Mouse (Mus musculus): ENCODE measurements at regions not wholly inside any gene's neighbourhood (a gene's known extent, or its start where the extent isn't known, plus 50 kb on each side); places are given as distances from the start of the nearest gene placed in this dataset.
"Not testable (repeated sequence)": the region's sequence is repeated elsewhere in the genome, so short reads cannot be mapped to it uniquely, and the experiment has no call there.

GRCm38 (mm10) chr12:115109742-115110141 lies 937.8 kb upstream of the Zfp386 start:
- no peaks in the 10 kb centered on the region for H3K27me3 ChIP-seq (ENCODE audit: insufficient read depth, low read length)
- H3K4me3 ChIP-seq (ENCODE audit: low read depth, low read length): no peak overlapping the region
- TF ChIP-seq TAL1 (conservative IDR thresholded peaks at IDR 0.05; ENCODE audit: low read depth, low read length): no peak
- TF ChIP-seq POLR2AphosphoS5 (IDR thresholded peaks at IDR 0.05; ENCODE audit: insufficient replicate concordance, low read depth, low read length): no peak
- no peak for TF ChIP-seq GATA2 (IDR thresholded peaks at IDR 0.05; ENCODE audit: borderline replicate concordance, low read depth, low read length)
- TF ChIP-seq GATA1 (IDR thresholded peaks at IDR 0.05; ENCODE audit: borderline replicate concordance, low read length): no peak
- H3K36me3 ChIP-seq (replicated peaks): no peaks in the 10 kb centered on the region
- H3K9me3 ChIP-seq (replicated peaks): no peaks in the 10 kb centered on the region
- DNase-seq (ENCODE audit: low spot score) (no peak), ATAC-seq (ENCODE audit: extremely low read depth, insufficient number of reproducible peaks, low FRiP score, poor library complexity, severe bottlenecking) (no peak)
- H3K4me1 ChIP-seq (ENCODE audit: insufficient read depth, low read depth, low read length): no peaks in the 10 kb centered on the region

DNA sequence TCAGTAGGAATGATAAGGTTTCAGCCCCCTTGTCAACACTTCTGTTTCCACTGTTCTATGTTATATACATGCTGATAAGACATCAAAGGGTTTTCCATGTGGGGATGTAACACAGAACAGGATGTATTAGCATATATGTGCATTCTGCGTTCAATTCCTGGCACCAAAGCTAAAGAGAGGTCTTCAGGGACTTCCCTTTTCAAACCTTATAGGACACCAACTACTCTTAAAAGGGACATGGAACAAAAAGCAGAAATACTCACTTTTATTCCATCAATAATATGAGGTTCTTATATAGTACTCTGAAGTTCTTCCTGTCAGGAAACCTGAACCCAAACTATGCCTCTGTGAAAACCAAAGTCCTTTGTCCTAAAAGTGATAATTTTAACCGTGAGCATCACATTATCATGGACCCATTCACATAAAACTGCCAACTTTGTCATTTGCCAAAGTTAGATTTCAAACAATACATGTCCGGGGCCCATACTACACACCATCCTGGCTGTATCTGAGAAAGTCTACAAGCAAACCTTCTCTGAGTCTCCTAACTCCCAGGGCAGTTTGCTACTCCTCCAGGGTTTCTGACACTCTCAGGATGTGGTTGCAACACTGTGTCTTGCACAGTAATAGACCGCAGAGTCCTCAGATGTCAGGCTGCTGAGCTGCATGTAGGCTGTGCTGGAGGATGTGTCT lies 928.2 kb upstream of the Zfp386 start:
- not testable (repeated sequence) for H3K4me3 ChIP-seq (ENCODE audit: low read depth, low read length); H3K9me3 ChIP-seq (replicated peaks); H3K36me3 ChIP-seq (replicated peaks); H3K4me1 ChIP-seq (ENCODE audit: insufficient read depth, low read depth, low read length); DNase-seq (ENCODE audit: low spot score); H3K27me3 ChIP-seq (ENCODE audit: insufficient read depth, low read length)
- peak; percentile 47 for ATAC-seq (ENCODE audit: extremely low read depth, insufficient number of reproducible peaks, low FRiP score, poor library complexity, severe bottlenecking)

- Histone ChIP-seq H3K4me1 (ENCODE audit: insufficient read depth, low read depth, low read length) (no peaks in the 10 kb centered on the region), H3K4me3 (ENCODE audit: low read depth, low read length) (no peak overlapping the region), H3K36me3 (replicated peaks) (no peaks in the 10 kb centered on the region), H3K27me3 (ENCODE audit: insufficient read depth, low read length) (no peaks in the 10 kb centered on the region), H3K9me3 (replicated peaks) (peaks cover 4% of the 10 kb centered on the region; the same call in 1 of the 2 replicates)
- DNase-seq (ENCODE audit: low spot score) (no peak), ATAC-seq (ENCODE audit: extremely low read depth, insufficient number of reproducible peaks, low FRiP score, poor library complexity, severe bottlenecking) (no peak)
- no peak for TF ChIP-seq GATA1 (IDR thresholded peaks at IDR 0.05; ENCODE audit: borderline replicate concordance, low read length)
- no peak for TF ChIP-seq POLR2AphosphoS5 (IDR thresholded peaks at IDR 0.05; ENCODE audit: insufficient replicate concordance, low read depth, low read length)
- TF ChIP-seq CTCF (IDR thresholded peaks at IDR 0.05; ENCODE audit: low read depth, low read length): no peak
- no peak for TF ChIP-seq GATA2 (IDR thresholded peaks at IDR 0.05; ENCODE audit: borderline replicate concordance, low read depth, low read length)
- no peak for TF ChIP-seq TAL1 (conservative IDR thresholded peaks at IDR 0.05; ENCODE audit: low read depth, low read length)
These were observed 926.3 kb upstream of the Zfp386 start for GRCm38 (mm10) chr12:115121259-115121658.

- Histone ChIP-seq H3K27me3 (ENCODE audit: insufficient read depth, low read length) (no peaks in the 10 kb centered on the region), H3K4me3 (ENCODE audit: low read depth, low read length) (no peak overlapping the region), H3K9me3 (replicated peaks) (peaks cover 6% of the 10 kb centered on the region; the same call in 1 of the 2 replicates), H3K36me3 (replicated peaks) (no peaks in the 10 kb centered on the region), H3K4me1 (ENCODE audit: insufficient read depth, low read depth, low read length) (no peaks in the 10 kb centered on the region)
- DNase-seq (ENCODE audit: low spot score): no peak
- ATAC-seq (ENCODE audit: extremely low read depth, insufficient number of reproducible peaks, low FRiP score, poor library complexity, severe bottlenecking): no peak
- TF ChIP-seq POLR2AphosphoS5 (IDR thresholded peaks at IDR 0.05; ENCODE audit: insufficient replicate concordance, low read depth, low read length): no peak
- no peak for TF ChIP-seq GATA1 (IDR thresholded peaks at IDR 0.05; ENCODE audit: borderline replicate concordance, low read length)
- TF ChIP-seq TAL1 (conservative IDR thresholded peaks at IDR 0.05; ENCODE audit: low read depth, low read length): no peak
- TF ChIP-seq CTCF (IDR thresholded peaks at IDR 0.05; ENCODE audit: low read depth, low read length): no peak
These were observed 925.6 kb upstream of the Zfp386 start for GRCm38 (mm10) chr12:115121899-115122298.

- not testable (repeated sequence) for ATAC-seq (ENCODE audit: extremely low read depth, insufficient number of reproducible peaks, low FRiP score, poor library complexity, severe bottlenecking); H3K27me3 ChIP-seq (ENCODE audit: insufficient read depth, low read length); DNase-seq (ENCODE audit: low spot score); H3K4me1 ChIP-seq (ENCODE audit: insufficient read depth, low read depth, low read length); H3K36me3 ChIP-seq (replicated peaks); H3K9me3 ChIP-seq (replicated peaks); H3K4me3 ChIP-seq (ENCODE audit: low read depth, low read length)
These were observed 914.6 kb upstream of the Zfp386 start for GRCm38 (mm10) chr12:115132930-115133329.

GRCm38 (mm10) chr12:115145407-115145806 lies 902.1 kb upstream of the Zfp386 start:
- not testable (repeated sequence) for H3K27me3 ChIP-seq (ENCODE audit: insufficient read depth, low read length); H3K36me3 ChIP-seq (replicated peaks); H3K9me3 ChIP-seq (replicated peaks); DNase-seq (ENCODE audit: low spot score); H3K4me3 ChIP-seq (ENCODE audit: low read depth, low read length); ATAC-seq (ENCODE audit: extremely low read depth, insufficient number of reproducible peaks, low FRiP score, poor library complexity, severe bottlenecking); H3K4me1 ChIP-seq (ENCODE audit: insufficient read depth, low read depth, low read length)

- not testable (repeated sequence) for ATAC-seq (ENCODE audit: extremely low read depth, insufficient number of reproducible peaks, low FRiP score, poor library complexity, severe bottlenecking); DNase-seq (ENCODE audit: low spot score); H3K27me3 ChIP-seq (ENCODE audit: insufficient read depth, low read length); H3K9me3 ChIP-seq (replicated peaks); H3K4me1 ChIP-seq (ENCODE audit: insufficient read depth, low read depth, low read length); H3K4me3 ChIP-seq (ENCODE audit: low read depth, low read length); H3K36me3 ChIP-seq (replicated peaks)
These were observed 901.1 kb upstream of the Zfp386 start for GRCm38 (mm10) chr12:115146471-115146870.

GRCm38 (mm10) chr12:115151967-115152366 lies 895.6 kb upstream of the Zfp386 start:
- ATAC-seq (ENCODE audit: extremely low read depth, insufficient number of reproducible peaks, low FRiP score, poor library complexity, severe bottlenecking): peak; percentile 24
- H3K4me3 ChIP-seq (ENCODE audit: low read depth, low read length); H3K36me3 ChIP-seq (replicated peaks); DNase-seq (ENCODE audit: low spot score); H3K9me3 ChIP-seq (replicated peaks); H3K4me1 ChIP-seq (ENCODE audit: insufficient read depth, low read depth, low read length); H3K27me3 ChIP-seq (ENCODE audit: insufficient read depth, low read length): not testable (repeated sequence)

GRCm38 (mm10) chr12:115158231-115158630 lies 889.3 kb upstream of the Zfp386 start:
- DNase-seq (ENCODE audit: low spot score); ATAC-seq (ENCODE audit: extremely low read depth, insufficient number of reproducible peaks, low FRiP score, poor library complexity, severe bottlenecking); H3K27me3 ChIP-seq (ENCODE audit: insufficient read depth, low read length); H3K36me3 ChIP-seq (replicated peaks); H3K4me1 ChIP-seq (ENCODE audit: insufficient read depth, low read depth, low read length); H3K4me3 ChIP-seq (ENCODE audit: low read depth, low read length); H3K9me3 ChIP-seq (replicated peaks): not testable (repeated sequence)

DNA sequence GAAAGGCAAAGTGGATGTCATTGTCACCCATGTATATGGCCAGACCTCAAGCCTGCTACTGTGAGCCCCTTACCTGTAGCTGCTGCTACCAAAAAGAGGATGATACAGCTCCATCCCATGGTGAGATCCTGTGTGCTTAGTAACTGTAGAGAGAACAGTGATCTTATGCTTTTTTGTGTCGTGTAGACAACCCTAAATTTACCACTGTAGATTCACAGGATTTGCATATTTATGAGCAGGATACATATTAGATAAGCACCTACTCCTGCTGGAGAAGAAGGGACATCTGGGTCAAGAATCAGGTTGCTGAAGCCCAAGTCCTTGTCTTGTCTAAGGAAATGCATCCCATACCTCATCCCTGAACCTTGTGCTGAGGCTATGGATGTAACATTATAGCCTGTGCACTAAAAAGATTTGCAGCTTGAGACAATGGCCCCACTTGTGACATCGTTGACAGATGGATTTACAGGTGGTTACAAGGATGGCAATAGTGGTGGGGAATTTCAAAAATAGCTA lies 888.7 kb upstream of the Zfp386 start:
- H3K4me3 ChIP-seq (ENCODE audit: low read depth, low read length); H3K27me3 ChIP-seq (ENCODE audit: insufficient read depth, low read length); H3K4me1 ChIP-seq (ENCODE audit: insufficient read depth, low read depth, low read length); H3K36me3 ChIP-seq (replicated peaks); DNase-seq (ENCODE audit: low spot score); H3K9me3 ChIP-seq (replicated peaks); ATAC-seq (ENCODE audit: extremely low read depth, insufficient number of reproducible peaks, low FRiP score, poor library complexity, severe bottlenecking): not testable (repeated sequence)

Data from G1E (cell line).